Mouse (Mus musculus): Measurements from ENCODE around the gene Tbc1d17. TPM values are rescaled to one million over a fixed set of nuclear protein-coding genes. Genes with fewer than 3 reads are reported as not detected.

Gene Tbc1d17
- polyA plus RNA-seq, 1 experiment, result 94.6 TPM

- no peak for DNase-seq (ENCODE audit: low read depth)
These were observed 59.3 kb downstream of the Tbc1d17 start for GRCm38 (mm10) chr7:44789531-44789930.

Other genes starting within 250 kb of the Tbc1d17 start
- 5.7 and 6.2 TPM in 2 replicates for gene Myh14, start 178.2 kb downstream of the Tbc1d17 start, polyA plus RNA-seq (2012; rRNA removed)
- gene Izumo2, start 140.3 kb downstream of the Tbc1d17 start, polyA plus RNA-seq (2012; rRNA removed), result 0.28 and 0.67 TPM in 2 replicates
- gene Vrk3, start 100.7 kb downstream of the Tbc1d17 start, polyA plus RNA-seq (2012; rRNA removed), result 40.0 and 40.6 TPM in 2 replicates
- 0.12 and 0.14 TPM in 2 replicates for gene Zfp473, start 98.0 kb downstream of the Tbc1d17 start, polyA plus RNA-seq (2012; rRNA removed)
- 36.7 and 40.5 TPM in 2 replicates for gene Nup62, start 33.0 kb downstream of the Tbc1d17 start, polyA plus RNA-seq (2012; rRNA removed)
- 2.1 and 2.7 TPM in 2 replicates for gene Il4i1, start 32.7 kb downstream of the Tbc1d17 start, polyA plus RNA-seq (2012; rRNA removed)
- 139 and 143 TPM in 2 replicates for gene Atf5, start 32.4 kb downstream of the Tbc1d17 start, polyA plus RNA-seq (2012; rRNA removed)
- gene Akt1s1, start 88 bp downstream of the Tbc1d17 start, polyA plus RNA-seq (2012; rRNA removed), result 72.9 and 107 TPM in 2 replicates
- gene Pnkp, start 8.1 kb upstream of the Tbc1d17 start, polyA plus RNA-seq (2012; rRNA removed), result 43.4 and 50.8 TPM in 2 replicates
- 243 and 279 TPM in 2 replicates for gene Ptov1, start 20.7 kb upstream of the Tbc1d17 start, polyA plus RNA-seq (2012; rRNA removed)
- gene Med25, start 43.6 kb upstream of the Tbc1d17 start, polyA plus RNA-seq (2012; rRNA removed), result 95.2 and 106 TPM in 2 replicates
- 34.2 and 34.5 TPM in 2 replicates for gene Fuz, start 47.0 kb upstream of the Tbc1d17 start, polyA plus RNA-seq (2012; rRNA removed)
- gene Ap2a1, start 80.4 kb upstream of the Tbc1d17 start, polyA plus RNA-seq (2012; rRNA removed), result 88.2 and 99.1 TPM in 2 replicates
- gene Tsks, start 94.1 kb upstream of the Tbc1d17 start, polyA plus RNA-seq (2012; rRNA removed), result 3.5 and 4.7 TPM in 2 replicates
- 17.1 and 17.9 TPM in 2 replicates for gene Cpt1c, start 125.8 kb upstream of the Tbc1d17 start, polyA plus RNA-seq (2012; rRNA removed)
- 211 and 218 TPM in 2 replicates for gene Prmt1, start 137.5 kb upstream of the Tbc1d17 start, polyA plus RNA-seq (2012; rRNA removed)
- 87.1 and 89.9 TPM in 2 replicates for gene Irf3, start 148.6 kb upstream of the Tbc1d17 start, polyA plus RNA-seq (2012; rRNA removed)
- gene Bcl2l12, start 149.6 kb upstream of the Tbc1d17 start, polyA plus RNA-seq (2012; rRNA removed), result 20.3 and 22.0 TPM in 2 replicates
- 48.9 and 60.3 TPM in 2 replicates for gene Scaf1, start 167.3 kb upstream of the Tbc1d17 start, polyA plus RNA-seq (2012; rRNA removed)
- gene Rras, start 168.9 kb upstream of the Tbc1d17 start, polyA plus RNA-seq (2012; rRNA removed), result 221 and 291 TPM in 2 replicates
- gene Prr12, start 203.8 kb upstream of the Tbc1d17 start, polyA plus RNA-seq (2012; rRNA removed), result 5.7 and 10.5 TPM in 2 replicates
- 71.4 and 78.1 TPM in 2 replicates for gene Nosip, start 213.3 kb upstream of the Tbc1d17 start, polyA plus RNA-seq (2012; rRNA removed)
- 55.7 and 72.5 TPM in 2 replicates for gene Prrg2, start 213.6 kb upstream of the Tbc1d17 start, polyA plus RNA-seq (2012; rRNA removed)
- 112 and 116 TPM in 2 replicates for gene Rcn3, start 243.1 kb upstream of the Tbc1d17 start, polyA plus RNA-seq (2012; rRNA removed)